Mouse (Mus musculus) stomach, postnatal 0 days (tissue): ENCODE results near the gene Klrb1c. TPM values are rescaled to one million over a fixed set of nuclear protein-coding genes. Genes with fewer than 3 reads are reported as not detected.

Experiments
- ATAC-seq: fragments of 200-750 bp; cut with Nextera tagmentation; 2 replicates; pipeline ENCODE4 v1.8.0; 2017; ENCODE audit not compliant: low FRiP score, low TSS enrichment
- DNase-seq: peaks from one replicate; pipeline ENCODE4 v3.0.0-alpha.2; 2016; ENCODE audit warnings: low spot score
- H3K27ac ChIP-seq: fragments of 300-500 bp; sonication (generic); replicated peaks from 2 replicates; pipeline ENCODE4 v1.5.1; 2014; ENCODE audit warnings: mild to moderate bottlenecking, control low read depth
- H3K27me3 ChIP-seq: fragments of 300-500 bp; sonication (generic); 2 replicates; pipeline ENCODE4 v1.6.1; 2014; ENCODE audit warnings: low read length; ENCODE audit not compliant: control insufficient read depth, insufficient read depth
- H3K36me3 ChIP-seq: fragments of 300-500 bp; sonication (generic); 2 replicates; pipeline ENCODE4 v1.6.1; 2014; ENCODE audit warnings: low read length, mixed read lengths; ENCODE audit not compliant: control insufficient read depth, insufficient read depth
- H3K4me1 ChIP-seq: fragments of 300-500 bp; sonication (generic); replicated peaks from 2 replicates; pipeline ENCODE4 v1.6.1; 2014; ENCODE audit warnings: antibody characterized with exemption; ENCODE audit not compliant: control insufficient read depth, insufficient read depth
- H3K4me2 ChIP-seq: fragments of 300-500 bp; sonication (generic); replicated peaks from 2 replicates; pipeline ENCODE4 v1.6.1; 2014; ENCODE audit warnings: low read depth, mild to moderate bottlenecking, control low read depth, moderate library complexity
- H3K4me3 ChIP-seq: fragments of 300-500 bp; sonication (generic); 2 replicates; pipeline ENCODE4 v1.5.1; 2014; ENCODE audit warnings: low read depth, low read length, control low read depth
- H3K9ac ChIP-seq: fragments of 300-500 bp; sonication (generic); 2 replicates; pipeline ENCODE4 v1.6.1; 2014; ENCODE audit warnings: mild to moderate bottlenecking, low read length, control low read depth, mixed read lengths
- H3K9me3 ChIP-seq: fragments of 300-500 bp; sonication (generic); 2 replicates; pipeline ENCODE4 v1.6.1; 2016; ENCODE audit warnings: low read length; ENCODE audit not compliant: control insufficient read depth
- CTCF ChIP-seq: IDR thresholded peaks from 2 replicates; pipeline ENCODE4 v1.5.1; 2016; ENCODE audit warnings: antibody characterized with exemption, low read depth, mild to moderate bottlenecking, moderate library complexity
- EP300 ChIP-seq: optimal IDR thresholded peaks from 2 replicates; pipeline ENCODE3; 2016; ENCODE audit warnings: antibody characterized with exemption
- WGBS: fragments of 180-500 bp; shearing (Covaris S2); extraction: QIAGEN DNeasy Blood & Tissue Kit; methylation state at CpG from one replicate; pipeline ENCODE4 v1.1.7; 2014; 5-methylcytosine and 5-hydroxymethylcytosine counted together
- polyA plus RNA-seq: library from polyadenylated mRNA; unstranded; fragments of >200 nt; fragmentation: Nextera tagmentation; extraction: Ambion mirVana; gene quantifications from 2 replicates; pipeline ENCODE4 v1.2.1, GENCODE M21; 2015

Klrb1c gene
- polyA plus RNA-seq, 1 experiment from 2014 or later = 0.07 TPM

GRCm38 (mm10) chr6:128829837-128830236 is 40.8 kb upstream of the Klrb1c start:
- H3K27ac ChIP-seq = no peak overlapping the region
- H3K9ac ChIP-seq = no peak overlapping the region
- ATAC-seq (no peak), DNase-seq (no peak)
- TF ChIP-seq CTCF = no peak
- no peak for TF ChIP-seq EP300
- WGBS = 54% methylated on average over 4 of the region's 4 CpGs
- no peaks in the 10 kb centered on the region; the same call in 1 of the 2 replicates for H3K4me1 ChIP-seq
- no peak overlapping the region for H3K4me2 ChIP-seq
- no peaks in the 10 kb centered on the region for H3K27me3 ChIP-seq
- H3K36me3 ChIP-seq = no peaks in the 10 kb centered on the region
- H3K9me3 ChIP-seq = no peaks in the 10 kb centered on the region
- no peak overlapping the region for H3K4me3 ChIP-seq

- no peaks in the 10 kb centered on the region for H3K9me3 ChIP-seq
- H3K27ac ChIP-seq = no peak overlapping the region
- no peaks in the 10 kb centered on the region for H3K27me3 ChIP-seq
- no peak for ATAC-seq
- TF ChIP-seq EP300 (no peak), CTCF (no peak)
- DNase-seq = no peak
- no peak overlapping the region for H3K4me3 ChIP-seq
- H3K4me2 ChIP-seq = no peak overlapping the region
- no peak overlapping the region for H3K9ac ChIP-seq
- 79% methylated on average over 3 of the region's 3 CpGs for WGBS
- no peaks in the 10 kb centered on the region; the same call in 1 of the 2 replicates for H3K4me1 ChIP-seq
- no peaks in the 10 kb centered on the region for H3K36me3 ChIP-seq
Measured at GRCm38 (mm10) chr6:128826781-128827180, 37.8 kb upstream of the Klrb1c start.

- DNase-seq = no peak
Measured at GRCm38 (mm10) chr6:128826132-128826531, 37.1 kb upstream of the Klrb1c start, which contains the start of the genes Gm44511 and Klrb1b. Gene Gm44511, minus strand, starts transcription at chr6:128826315. Gene Klrb1b, minus strand, starts transcription at chr6:128826331.

GRCm38 (mm10) chr6:128818083-128818802 is 29.2 kb upstream of the Klrb1c start:
- TF ChIP-seq CTCF (no peak), EP300 (no peak)
- no peaks in the 10 kb centered on the region for H3K27me3 ChIP-seq
- H3K9me3 ChIP-seq = no peaks in the 10 kb centered on the region
- H3K4me1 ChIP-seq = no peaks in the 10 kb centered on the region
- ATAC-seq = no peak
- no peak overlapping the region for H3K4me2 ChIP-seq
- WGBS = 76% methylated on average over 4 of the region's 4 CpGs
- DNase-seq = no peak
- H3K27ac ChIP-seq = no peak overlapping the region
- H3K4me3 ChIP-seq = no peak overlapping the region
- H3K36me3 ChIP-seq = no peaks in the 10 kb centered on the region
- no peak overlapping the region for H3K9ac ChIP-seq

More at GRCm38 (mm10) chr6:128826132-128826531, 37.1 kb upstream of the Klrb1c start, which contains the start of the genes Gm44511 and Klrb1b:
- ATAC-seq = no peak
- Histone ChIP-seq H3K4me1 (no peaks in the 10 kb centered on the region; the same call in 1 of the 2 replicates), H3K4me3 (no peak within 1 kb of the TSS), H3K27ac (no peak within 1 kb of the TSS), H3K9ac (no peak within 1 kb of the TSS), H3K36me3 (no peaks in the 10 kb centered on the region), H3K9me3 (no peaks in the 10 kb centered on the region), H3K27me3 (no peaks in the 10 kb centered on the region), H3K4me2 (no peak within 1 kb of the TSS)
- 82% methylated on average over 6 of the region's 6 CpGs for WGBS
- TF ChIP-seq CTCF = no peak
- TF ChIP-seq EP300 = no peak

GRCm38 (mm10) chr6:128808532-128808931 is 19.5 kb upstream of the Klrb1c start:
- no peak for TF ChIP-seq EP300
- TF ChIP-seq CTCF = peak; percentile 77
- no peak overlapping the region for H3K4me2 ChIP-seq
- no peak overlapping the region for H3K27ac ChIP-seq
- no peaks in the 10 kb centered on the region for H3K9me3 ChIP-seq
- 84% methylated on average over 5 of the region's 5 CpGs for WGBS
- no peak overlapping the region for H3K9ac ChIP-seq
- H3K4me1 ChIP-seq = no peaks in the 10 kb centered on the region
- H3K4me3 ChIP-seq = no peak overlapping the region
- 0 out of 2 replicates have a peak, but pooled peaks have one; percentile 45 for ATAC-seq
- no peaks in the 10 kb centered on the region for H3K27me3 ChIP-seq
- no peaks in the 10 kb centered on the region for H3K36me3 ChIP-seq
- DNase-seq = peak; percentile 53

- H3K4me2 ChIP-seq = no peak overlapping the region
- H3K27ac ChIP-seq = no peak overlapping the region
- no peak overlapping the region for H3K4me3 ChIP-seq
- DNase-seq (no peak), ATAC-seq (no peak)
- H3K4me1 ChIP-seq = no peaks in the 10 kb centered on the region
- H3K9ac ChIP-seq = no peak overlapping the region
- H3K36me3 ChIP-seq = no peaks in the 10 kb centered on the region
- WGBS = 62% methylated on average over 3 of the region's 3 CpGs
- H3K9me3 ChIP-seq = no peaks in the 10 kb centered on the region
- H3K27me3 ChIP-seq = no peaks in the 10 kb centered on the region
- TF ChIP-seq EP300 = no peak
- peak; percentile 57 for TF ChIP-seq CTCF
Measured at GRCm38 (mm10) chr6:128807021-128807420, 18.0 kb upstream of the Klrb1c start.
